Mouse (Mus musculus) midbrain, embryonic 13.5 days (tissue): ENCODE measurements around the gene Prkar2a. TPM values are rescaled to one million over a fixed set of nuclear protein-coding genes. Genes with fewer than 3 reads are reported as not detected.

Experiments
- ATAC-seq: fragments of 200-750 bp; cut with Nextera tagmentation; 2 replicates; pipeline ENCODE4 v1.8.0; 2017; ENCODE audit warnings: mild to moderate bottlenecking, moderate TSS enrichment, moderate library complexity
- H3K27ac ChIP-seq: fragments of 300-500 bp; sonication (generic); 2 replicates; pipeline ENCODE4 v1.5.1; 2015; ENCODE audit warnings: inconsistent platforms, mild to moderate bottlenecking, moderate library complexity
- H3K27me3 ChIP-seq: fragments of 300-500 bp; sonication (generic); 2 replicates; pipeline ENCODE4 v1.6.1; 2015; ENCODE audit warnings: mild to moderate bottlenecking, inconsistent platforms
- H3K36me3 ChIP-seq: fragments of 300-500 bp; sonication (generic); 2 replicates; pipeline ENCODE4 v1.6.1; 2015; ENCODE audit warnings: mild to moderate bottlenecking, inconsistent platforms
- H3K4me1 ChIP-seq: fragments of 300-500 bp; sonication (generic); replicated peaks from 2 replicates; pipeline ENCODE4 v1.6.1; 2015; ENCODE audit warnings: inconsistent platforms
- H3K4me2 ChIP-seq: fragments of 300-500 bp; sonication (generic); replicated peaks from 2 replicates; pipeline ENCODE4 v1.6.1; 2015; ENCODE audit warnings: moderate library complexity, mild to moderate bottlenecking, inconsistent platforms
- H3K4me3 ChIP-seq: fragments of 300-500 bp; sonication (generic); replicated peaks from 2 replicates; pipeline ENCODE4 v1.5.1; 2015; ENCODE audit warnings: mild to moderate bottlenecking, inconsistent platforms
- H3K9ac ChIP-seq: fragments of 300-500 bp; sonication (generic); replicated peaks from 2 replicates; pipeline ENCODE4 v1.6.1; 2015; ENCODE audit warnings: mild to moderate bottlenecking, inconsistent platforms
- H3K9me3 ChIP-seq: fragments of 300-500 bp; sonication (generic); 2 replicates; pipeline ENCODE4 v1.6.1; 2016; ENCODE audit warnings: mild to moderate bottlenecking, inconsistent platforms
- WGBS: fragments of 180-500 bp; shearing (Covaris S2); methylation state at CpG from one replicate; pipeline ENCODE4 v1.1.7; 2015; 5-methylcytosine and 5-hydroxymethylcytosine counted together
- polyA plus RNA-seq: library from polyadenylated mRNA; unstranded; fragments of >200 nt; fragmentation: Nextera tagmentation; extraction: Ambion mirVana; gene quantifications from 2 replicates; pipeline ENCODE4 v1.2.1, GENCODE M21; 2015

Prkar2a gene
- polyA plus RNA-seq, 1 experiment from 2014 or later = 54.0 TPM

- Histone ChIP-seq H3K36me3 (peaks cover 60% of the 10 kb centered on the region), H3K9ac (no peak overlapping the region), H3K27me3 (no peaks in the 10 kb centered on the region), H3K4me1 (no peaks in the 10 kb centered on the region), H3K4me2 (no peak overlapping the region), H3K27ac (no peak overlapping the region), H3K4me3 (no peak overlapping the region), H3K9me3 (no peaks in the 10 kb centered on the region)
- 40% methylated on average over 2 of the region's 2 CpGs for WGBS
- no peak for ATAC-seq
Measured at GRCm38 (mm10) chr9:108673151-108673550, 16.0 kb upstream of the Prkar2a start.

- no peak overlapping the region for H3K4me3 ChIP-seq
- no peak overlapping the region for H3K9ac ChIP-seq
- 93% methylated on average over 15 of the region's 15 CpGs for WGBS
- ATAC-seq = no peak
- H3K9me3 ChIP-seq = no peaks in the 10 kb centered on the region
- no peak overlapping the region for H3K27ac ChIP-seq
- no peaks in the 10 kb centered on the region for H3K27me3 ChIP-seq
- no peaks in the 10 kb centered on the region for H3K4me1 ChIP-seq
- H3K36me3 ChIP-seq = peaks cover 62% of the 10 kb centered on the region
- no peak overlapping the region for H3K4me2 ChIP-seq
Measured at GRCm38 (mm10) chr9:108680026-108680425, 9.1 kb upstream of the Prkar2a start.

GRCm38 (mm10) chr9:108686475-108686887, 2.6 kb upstream of the Prkar2a start:
- H3K4me1 ChIP-seq = peaks cover 43% of the 10 kb centered on the region
- no peak overlapping the region for H3K4me2 ChIP-seq
- 10% methylated on average over 4 of the region's 4 CpGs for WGBS
- peaks cover 6% of the 10 kb centered on the region; the same call in 1 of the 2 replicates for H3K27me3 ChIP-seq
- no peak overlapping the region for H3K4me3 ChIP-seq
- H3K36me3 ChIP-seq = peaks cover 29% of the 10 kb centered on the region
- ATAC-seq = peak; percentile 48
- no peak overlapping the region for H3K9ac ChIP-seq
- no peak overlapping the region for H3K27ac ChIP-seq
- no peaks in the 10 kb centered on the region for H3K9me3 ChIP-seq

GRCm38 (mm10) chr9:108687181-108687580, 1.9 kb upstream of the Prkar2a start:
- H3K4me2 ChIP-seq = no peak overlapping the region
- H3K27ac ChIP-seq = no peak overlapping the region
- ATAC-seq = no peak
- H3K9me3 ChIP-seq = no peaks in the 10 kb centered on the region
- WGBS = 74% methylated on average over 6 of the region's 6 CpGs
- H3K9ac ChIP-seq = no peak overlapping the region
- peaks cover 25% of the 10 kb centered on the region for H3K36me3 ChIP-seq
- H3K27me3 ChIP-seq = peaks cover 6% of the 10 kb centered on the region; the same call in 1 of the 2 replicates
- H3K4me3 ChIP-seq = no peak overlapping the region
- H3K4me1 ChIP-seq = peaks cover 46% of the 10 kb centered on the region

- no peak overlapping the region for H3K4me2 ChIP-seq
- no peak overlapping the region for H3K4me3 ChIP-seq
- no peaks in the 10 kb centered on the region for H3K9me3 ChIP-seq
- ATAC-seq = no peak
- no peak overlapping the region for H3K27ac ChIP-seq
- no peak overlapping the region for H3K9ac ChIP-seq
- H3K4me1 ChIP-seq = peaks cover 46% of the 10 kb centered on the region
- H3K27me3 ChIP-seq = peaks cover 6% of the 10 kb centered on the region; the same call in 1 of the 2 replicates
- H3K36me3 ChIP-seq = peaks cover 20% of the 10 kb centered on the region
- WGBS = 70% methylated on average over 2 of the region's 2 CpGs
Measured at GRCm38 (mm10) chr9:108687686-108688085, 1.4 kb upstream of the Prkar2a start.

GRCm38 (mm10) chr9:108688451-108688850, 663 bp upstream of the Prkar2a start:
- peaks cover 15% of the 10 kb centered on the region for H3K36me3 ChIP-seq
- no peaks in the 10 kb centered on the region for H3K9me3 ChIP-seq
- no peak overlapping the region for H3K4me3 ChIP-seq
- peaks cover 6% of the 10 kb centered on the region; the same call in 1 of the 2 replicates for H3K27me3 ChIP-seq
- no peak overlapping the region for H3K4me2 ChIP-seq
- WGBS = 74% methylated on average over 9 of the region's 9 CpGs
- no peak overlapping the region for H3K9ac ChIP-seq
- ATAC-seq = no peak
- H3K4me1 ChIP-seq = peaks cover 53% of the 10 kb centered on the region
- peak overlapping the region; percentile 68; the same call in 1 of the 2 replicates for H3K27ac ChIP-seq

GRCm38 (mm10) chr9:108689993-108690392, 879 bp downstream of the Prkar2a start:
- 81% methylated on average over 1 of the region's 1 CpGs for WGBS
- Histone ChIP-seq H3K4me3 (no peak overlapping the region), H3K9ac (no peak overlapping the region), H3K9me3 (no peaks in the 10 kb centered on the region), H3K4me2 (no peak overlapping the region), H3K27ac (no peak overlapping the region), H3K36me3 (peaks cover 2% of the 10 kb centered on the region; the same call in 1 of the 2 replicates), H3K4me1 (peaks cover 68% of the 10 kb centered on the region), H3K27me3 (peaks cover 6% of the 10 kb centered on the region; the same call in 1 of the 2 replicates)
- no peak for ATAC-seq

- peaks cover 72% of the 10 kb centered on the region for H3K4me1 ChIP-seq
- H3K36me3 ChIP-seq = no peaks in the 10 kb centered on the region
- H3K27ac ChIP-seq = no peak overlapping the region
- peaks cover 6% of the 10 kb centered on the region; the same call in 1 of the 2 replicates for H3K27me3 ChIP-seq
- ATAC-seq = no peak
- no peak overlapping the region for H3K9ac ChIP-seq
- H3K9me3 ChIP-seq = no peaks in the 10 kb centered on the region
- WGBS = 87% methylated on average over 6 of the region's 6 CpGs
- no peak overlapping the region for H3K4me3 ChIP-seq
- H3K4me2 ChIP-seq = no peak overlapping the region
Measured at GRCm38 (mm10) chr9:108690914-108691313, 1.8 kb downstream of the Prkar2a start.

- H3K4me1 ChIP-seq = peaks cover 71% of the 10 kb centered on the region
- 70% methylated on average over 8 of the region's 8 CpGs for WGBS
- no peak; the same call in 1 of the 2 replicates for ATAC-seq
Measured at GRCm38 (mm10) chr9:108691371-108691770, 2.3 kb downstream of the Prkar2a start.

GRCm38 (mm10) chr9:108691846-108692225, 2.7 kb downstream of the Prkar2a start:
- Histone ChIP-seq H3K4me3 (peak overlapping the region; percentile 89), H3K4me2 (peak overlapping the region; percentile 85), H3K4me1 (peaks cover 66% of the 10 kb centered on the region), H3K27me3 (peaks cover 6% of the 10 kb centered on the region; the same call in 1 of the 2 replicates), H3K9ac (peak overlapping the region; percentile 91), H3K9me3 (no peaks in the 10 kb centered on the region), H3K27ac (peak overlapping the region; percentile 83), H3K36me3 (no peaks in the 10 kb centered on the region)
- ATAC-seq = peak; percentile 89
- under 1% methylated on average over 35 of the region's 42 CpGs for WGBS

More at GRCm38 (mm10) chr9:108691371-108691770, 2.3 kb downstream of the Prkar2a start:
- Histone ChIP-seq H3K9me3 (no peaks in the 10 kb centered on the region), H3K4me3 (peak overlapping the region; percentile 89), H3K9ac (peak overlapping the region; percentile 91), H3K27me3 (peaks cover 6% of the 10 kb centered on the region; the same call in 1 of the 2 replicates), H3K36me3 (no peaks in the 10 kb centered on the region), H3K4me2 (peak overlapping the region; percentile 85), H3K27ac (peak overlapping the region; percentile 83)

GRCm38 (mm10) chr9:108692226-108693041, 3.3 kb downstream of the Prkar2a start:
- H3K9ac ChIP-seq = peak overlapping the region; percentile 91
- ATAC-seq = peak; percentile 82
- H3K9me3 ChIP-seq = no peaks in the 10 kb centered on the region
- no peaks in the 10 kb centered on the region for H3K36me3 ChIP-seq
- H3K27ac ChIP-seq = peak overlapping the region; percentile 83
- peaks cover 62% of the 10 kb centered on the region for H3K4me1 ChIP-seq
- under 1% methylated on average over 88 of the region's 92 CpGs for WGBS
- H3K4me3 ChIP-seq = peak overlapping the region; percentile 89
- H3K4me2 ChIP-seq = peak overlapping the region; percentile 85
- H3K27me3 ChIP-seq = peaks cover 6% of the 10 kb centered on the region; the same call in 1 of the 2 replicates

- ATAC-seq = no peak
- Histone ChIP-seq H3K4me2 (peak overlapping the region; percentile 85), H3K27me3 (peaks cover 6% of the 10 kb centered on the region; the same call in 1 of the 2 replicates), H3K36me3 (no peaks in the 10 kb centered on the region), H3K4me3 (peak overlapping the region; percentile 89), H3K27ac (no peak overlapping the region), H3K4me1 (peaks cover 48% of the 10 kb centered on the region), H3K9ac (0 out of 2 replicates have a peak overlapping the region, but pooled peaks have one; percentile 29), H3K9me3 (no peaks in the 10 kb centered on the region)
- whole genome bisulfite sequencing = 66% methylated on average over 4 of the region's 4 CpGs
Measured at GRCm38 (mm10) chr9:108693946-108694345, 4.8 kb downstream of the Prkar2a start.
